Mouse (Mus musculus) lung, adult 2 months (tissue): ENCODE data around the gene Gm30083.

Experiments
- CTCF ChIP-seq: fragments of 200-500 bp; IDR thresholded peaks from 2 replicates; pipeline ENCODE4 v1.5.1; 2011; ENCODE audit warnings: mild to moderate bottlenecking, low read length, control low read depth; ENCODE audit not compliant: insufficient read depth
- POLR2A ChIP-seq: fragments of 200-500 bp; IDR thresholded peaks from 2 replicates; pipeline ENCODE4 v1.6.1; 2011; ENCODE audit warnings: low read depth, mild to moderate bottlenecking, control low read depth, low read length, borderline replicate concordance; ENCODE audit errors: extremely low read depth

GRCm38 (mm10) chr14:33958841-33959240 lies 56.1 kb downstream of the Gm30083 start:
- TF ChIP-seq CTCF (no peak), POLR2A (no peak)
